Mouse (Mus musculus) CH12.LX (cell line): Measurements from ENCODE around the gene Dpep1. TPM values are rescaled to one million over a fixed set of nuclear protein-coding genes. Genes with fewer than 3 reads are reported as not detected.
A peak's percentile ranks its signal among the peaks of the same experiment; 100 is the strongest.

ENCODE experiments used
- DNase-seq: peaks from one replicate; pipeline ENCODE4 v3.0.0-alpha.2; 2013; ENCODE audit errors: extremely low read depth
- H3K27ac ChIP-seq: 2 replicates; pipeline ENCODE4 v1.5.1; 2012; ENCODE audit warnings: low read depth, mild to moderate bottlenecking, control low read depth, moderate library complexity; ENCODE audit not compliant: insufficient read depth
- H3K27me3 ChIP-seq: replicated peaks from 2 replicates; pipeline ENCODE3; 2012; ENCODE audit warnings: inconsistent platforms
- H3K36me3 ChIP-seq, 2 experiments: replicated peaks in 1 of 2; 2 replicates each; pipeline versions ENCODE3 to v1.6.1; 2012; ENCODE audit warnings: inconsistent platforms in 1 of 2, low read length in 1 of 2, mild to moderate bottlenecking in 1 of 2, mixed read lengths in 1 of 2, moderate library complexity in 1 of 2; ENCODE audit not compliant: control insufficient read depth in 1 of 2, insufficient read depth in 1 of 2
- H3K4me1 ChIP-seq, 2 experiments: 2 replicates each; pipeline ENCODE4 v1.6.1; 2012; ENCODE audit warnings: inconsistent platforms in 1 of 2, moderate library complexity in 1 of 2; ENCODE audit not compliant: insufficient read depth in 2 of 2, control insufficient read depth in 1 of 2
- H3K4me2 ChIP-seq: 2 replicates; pipeline ENCODE4 v1.6.1; 2012; ENCODE audit warnings: low read depth, mild to moderate bottlenecking, control low read depth; ENCODE audit not compliant: poor library complexity, insufficient read depth, severe bottlenecking
- H3K4me3 ChIP-seq, 3 experiments: fragments of 150-350 bp in 1 of 3; sonication (generic) in 1 of 3; replicated peaks in 1 of 3; 2 replicates each; pipeline versions ENCODE3 to v1.5.1; 2011 to 2012; ENCODE audit warnings: low read depth in 2 of 3, low read length in 2 of 3, mild to moderate bottlenecking in 2 of 3, moderate library complexity in 2 of 3, control low read depth in 1 of 3, improper control_type of control experiment in 1 of 3, inconsistent platforms in 1 of 3, mixed read lengths in 1 of 3; ENCODE audit not compliant: poor library complexity in 1 of 3
- H3K79me2 ChIP-seq: replicated peaks from 2 replicates; pipeline ENCODE4 v1.6.1; 2012; ENCODE audit warnings: mild to moderate bottlenecking, moderate library complexity; ENCODE audit not compliant: control insufficient read depth, poor library complexity, insufficient read depth, severe bottlenecking; ENCODE audit errors: extremely low read depth
- H3K9ac ChIP-seq: 2 replicates; pipeline ENCODE4 v1.6.1; 2012; ENCODE audit warnings: low read depth, mild to moderate bottlenecking, control low read depth, moderate library complexity; ENCODE audit not compliant: insufficient read depth
- H3K9me3 ChIP-seq: replicated peaks from 2 replicates; pipeline ENCODE3; 2012; ENCODE audit warnings: low read length, inconsistent platforms, mixed read lengths
- BHLHE40 ChIP-seq: IDR thresholded peaks from 2 replicates; pipeline ENCODE4 v1.6.1; 2011; ENCODE audit warnings: mild to moderate bottlenecking, low read depth, low read length, improper control_type of control experiment
- CHD2 ChIP-seq: IDR thresholded peaks from 2 replicates; pipeline ENCODE4 v1.6.1; 2011; ENCODE audit warnings: low read length, improper control_type of control experiment
- CTCF ChIP-seq, 2 experiments: IDR thresholded peaks in 1 of 2; conservative IDR thresholded peaks in 1 of 2; 2 replicates each; pipeline ENCODE4 v1.5.1; 2011 to 2012; ENCODE audit warnings: low read depth in 2 of 2, low read length in 2 of 2, improper control_type of control experiment in 1 of 2, inconsistent platforms in 1 of 2, mild to moderate bottlenecking in 1 of 2, moderate library complexity in 1 of 2
- HCFC1 ChIP-seq: IDR thresholded peaks from 2 replicates; pipeline ENCODE4 v1.6.1; 2012; ENCODE audit warnings: low read depth, mild to moderate bottlenecking, inconsistent platforms, low read length, improper control_type of control experiment
- IRF4 ChIP-seq: IDR thresholded peaks from 2 replicates; pipeline ENCODE4 v1.6.1; 2014; ENCODE audit warnings: low read depth, mild to moderate bottlenecking, inconsistent platforms, low read length, improper control_type of control experiment
- MAFK ChIP-seq: IDR thresholded peaks from 2 replicates; pipeline ENCODE4 v1.6.1; 2011; ENCODE audit warnings: low read length, improper control_type of control experiment; ENCODE audit not compliant: insufficient replicate concordance
- MEF2A ChIP-seq: IDR thresholded peaks from 2 replicates; pipeline ENCODE4 v1.6.1; 2014; ENCODE audit warnings: low read depth, mild to moderate bottlenecking, inconsistent platforms, low read length, improper control_type of control experiment, borderline replicate concordance
- MXI1 ChIP-seq: IDR thresholded peaks from 2 replicates; pipeline ENCODE4 v1.6.1; 2011; ENCODE audit warnings: mild to moderate bottlenecking, low read depth, low read length, improper control_type of control experiment
- NELFE ChIP-seq: IDR thresholded peaks from 2 replicates; pipeline ENCODE4 v1.6.1; 2011; ENCODE audit warnings: low read depth, low read length, improper control_type of control experiment
- NRF1 ChIP-seq: IDR thresholded peaks from 2 replicates; pipeline ENCODE4 v1.6.1; 2014; ENCODE audit warnings: low read depth, mild to moderate bottlenecking, inconsistent platforms, low read length, improper control_type of control experiment, moderate library complexity
- PAX5 ChIP-seq: IDR thresholded peaks from 2 replicates; pipeline ENCODE4 v1.6.1; 2012; ENCODE audit warnings: low read length, inconsistent platforms, mixed read lengths
- RAD21 ChIP-seq: IDR thresholded peaks from 2 replicates; pipeline ENCODE4 v1.6.1; 2011; ENCODE audit warnings: low read depth, mild to moderate bottlenecking, low read length, improper control_type of control experiment, moderate library complexity
- USF1 ChIP-seq: IDR thresholded peaks from 2 replicates; pipeline ENCODE4 v1.6.1; 2014; ENCODE audit warnings: low read depth, mild to moderate bottlenecking, inconsistent platforms, low read length, improper control_type of control experiment
- USF2 ChIP-seq: conservative IDR thresholded peaks from 2 replicates; pipeline ENCODE4 v1.6.1; 2011; ENCODE audit warnings: low read depth, low read length, improper control_type of control experiment
- ZC3H11A ChIP-seq: IDR thresholded peaks from 2 replicates; pipeline ENCODE4 v1.6.1; 2012; ENCODE audit warnings: low read depth, mild to moderate bottlenecking, inconsistent platforms, low read length, improper control_type of control experiment
- ZMIZ1 ChIP-seq: IDR thresholded peaks from 2 replicates; pipeline ENCODE4 v1.6.1; 2012; ENCODE audit warnings: low read depth, mild to moderate bottlenecking, inconsistent platforms, low read length, improper control_type of control experiment
- dilution Hi-C: fragments of 300-500 bp; cut with MboI; formaldehyde crosslinking; loops from 2 replicates; pipeline ENCODE4 v1.14.3; 2020; ENCODE audit warnings: low sequenced_read_pairs; ENCODE audit not compliant: extremely low pct_unique_long_range_greater_than_20kb, extremely low pct_ligation_motif_present
- in situ Hi-C: fragments of 300-500 bp; cut with MboI; formaldehyde crosslinking; loops from 3 replicates; pipeline ENCODE4 v1.14.3; 2019; ENCODE audit warnings: low sequenced_read_pairs, low pct_ligation_motif_present, low pct_unique_long_range_greater_than_20kb, mixed read lengths
- polyA plus RNA-seq: library from polyadenylated mRNA; unstranded; fragments of >175 nt; gene quantifications from 2 replicates; pipeline ENCODE4 v1.2.1, GENCODE M21; 2012; ENCODE audit warnings: low read depth; ENCODE audit not compliant: insufficient read length
- total RNA-seq, 2 experiments: library from RNA; depleted of rRNA; stranded (reverse); fragments of 300-350 nt in 1 of 2; fragments of >200 nt in 1 of 2; gene quantifications; 2 replicates each; pipeline ENCODE4 v1.2.3; 2012 to 2014

Gene Dpep1
- total and polyA plus RNA-seq, 3 experiments, result not detected

- Histone ChIP-seq H3K27me3 (peaks cover 36% of the 10 kb centered on the region), H3K36me3 (no peaks in the 10 kb centered on the region), H3K9me3 (peaks cover 2% of the 10 kb centered on the region), H3K9ac (no peak overlapping the region), H3K4me3 (no peak overlapping the region), H3K4me2 (no peak overlapping the region), H3K27ac (no peak overlapping the region), H3K4me1 (no peaks in the 10 kb centered on the region), H3K79me2 (no peaks in the 10 kb centered on the region)
- in situ Hi-C loops (no loop called here), dilution Hi-C loops (no loop called here)
- DNase-seq, result no peak
- TF ChIP-seq ZC3H11A, result no peak
- no peak for TF ChIP-seq CHD2
- TF ChIP-seq ZMIZ1, result no peak
- no peak for TF ChIP-seq NRF1
- TF ChIP-seq MEF2A, result no peak
- TF ChIP-seq USF2, result no peak
- no peak for TF ChIP-seq USF1
These were observed 39.7 kb upstream of the Dpep1 start for GRCm38 (mm10) chr8:123146390-123146789.

GRCm38 (mm10) chr8:123150737-123151171 is 35.3 kb upstream of the Dpep1 start:
- no peaks in the 10 kb centered on the region for H3K36me3 ChIP-seq
- peaks cover 55% of the 10 kb centered on the region for H3K27me3 ChIP-seq
- H3K4me3 ChIP-seq, result no peak overlapping the region
- no peaks in the 10 kb centered on the region for H3K4me1 ChIP-seq
- dilution Hi-C loops (no loop called here), in situ Hi-C loops (no loop called here)
- H3K9ac ChIP-seq, result no peak overlapping the region
- H3K79me2 ChIP-seq, result no peaks in the 10 kb centered on the region
- H3K4me2 ChIP-seq, result no peak overlapping the region
- TF ChIP-seq IRF4 (no peak), HCFC1 (no peak), RAD21 (no peak), MXI1 (no peak), MEF2A (no peak), BHLHE40 (no peak)
- DNase-seq, result no peak
- H3K9me3 ChIP-seq, result no peaks in the 10 kb centered on the region
- no peak overlapping the region for H3K27ac ChIP-seq

DNA sequence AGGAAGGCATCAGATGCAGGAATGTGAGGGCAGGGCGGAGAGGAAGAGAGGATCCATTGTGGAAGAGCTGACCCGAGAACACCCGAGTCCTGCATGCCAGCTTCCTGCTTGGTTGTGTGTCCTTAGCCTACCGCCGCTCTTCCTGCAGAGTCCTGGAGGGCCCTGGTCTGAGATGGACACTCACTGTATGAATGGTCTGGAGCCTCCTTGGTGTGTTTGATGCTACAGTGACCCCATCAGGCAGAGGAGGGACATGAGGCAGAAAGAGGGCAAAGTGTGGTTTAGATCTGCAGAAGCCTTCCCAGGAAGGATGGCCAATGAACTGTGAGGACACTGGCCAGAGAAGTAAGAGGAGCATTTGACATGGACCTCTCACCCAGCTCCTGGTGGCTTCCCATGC is 30.9 kb upstream of the Dpep1 start:
- TF ChIP-seq MAFK (no peak), RAD21 (peak; percentile 24), PAX5 (no peak), CTCF (conservative IDR thresholded peaks at IDR 0.05 in 1 of 2, IDR thresholded peaks at IDR 0.05 in 1 of 2; ENCODE audit: low read depth in 2 of 2, low read length in 2 of 2) (peak in 1 of 2 experiments; percentile 46; a peak in 2 of 4 replicates), NELFE (no peak)
- Histone ChIP-seq H3K4me2 (no peak overlapping the region), H3K4me3 (no peak overlapping the region), H3K9ac (no peak overlapping the region), H3K27ac (no peak overlapping the region), H3K4me1 (no peaks in the 10 kb centered on the region), H3K27me3 (peaks cover 37% of the 10 kb centered on the region), H3K9me3 (no peaks in the 10 kb centered on the region), H3K79me2 (no peaks in the 10 kb centered on the region), H3K36me3 (no peaks in the 10 kb centered on the region)
- dilution Hi-C loops (no loop called here), in situ Hi-C loops (loop anchor here (5.0 kb wide), 1 partner anchor 37 kb away; no protein-coding TSS in a partner anchor)
- no peak for DNase-seq
